Mouse (Mus musculus) heart, embryonic 12.5 days (tissue): ENCODE data around the gene Adck1. TPM values are rescaled to one million over a fixed set of nuclear protein-coding genes. Genes with fewer than 3 reads are reported as not detected.

Experiments
- ATAC-seq: fragments of 200-750 bp; cut with Nextera tagmentation; 2 replicates; pipeline ENCODE4 v1.8.0; 2017; ENCODE audit warnings: moderate TSS enrichment, moderate library complexity; ENCODE audit not compliant: insufficient number of reproducible peaks, low FRiP score
- H3K27ac ChIP-seq: fragments of 300-500 bp; sonication (generic); 2 replicates; pipeline ENCODE4 v1.5.1; 2016; ENCODE audit warnings: mild to moderate bottlenecking, moderate library complexity; ENCODE audit not compliant: poor library complexity, severe bottlenecking
- H3K27me3 ChIP-seq: fragments of 300-500 bp; sonication (generic); replicated peaks from 2 replicates; pipeline ENCODE4 v1.6.1; 2016; ENCODE audit warnings: mild to moderate bottlenecking, moderate library complexity
- H3K36me3 ChIP-seq: fragments of 300-500 bp; sonication (generic); 2 replicates; pipeline ENCODE4 v1.6.1; 2016; ENCODE audit warnings: mild to moderate bottlenecking, moderate library complexity
- H3K4me1 ChIP-seq: fragments of 300-500 bp; sonication (generic); replicated peaks from 2 replicates; pipeline ENCODE4 v1.6.1; 2016; ENCODE audit warnings: mild to moderate bottlenecking
- H3K4me2 ChIP-seq: fragments of 300-500 bp; sonication (generic); 2 replicates; pipeline ENCODE4 v1.6.1; 2016; ENCODE audit warnings: mild to moderate bottlenecking, moderate library complexity
- H3K4me3 ChIP-seq: fragments of 300-500 bp; sonication (generic); 2 replicates; pipeline ENCODE4 v1.5.1; 2016; ENCODE audit warnings: mild to moderate bottlenecking
- H3K9ac ChIP-seq: fragments of 300-500 bp; sonication (generic); 2 replicates; pipeline ENCODE4 v1.6.1; 2016; ENCODE audit warnings: mild to moderate bottlenecking, moderate library complexity
- H3K9me3 ChIP-seq: fragments of 300-500 bp; sonication (generic); replicated peaks from 2 replicates; pipeline ENCODE4 v1.6.1; 2016; ENCODE audit warnings: mild to moderate bottlenecking, moderate library complexity
- WGBS: fragments of 180-500 bp; shearing (Covaris S2); methylation state at CpG from one replicate; pipeline ENCODE4 v1.1.7; 2016; 5-methylcytosine and 5-hydroxymethylcytosine counted together
- polyA plus RNA-seq: library from polyadenylated mRNA; unstranded; fragments of >200 nt; fragmentation: Nextera tagmentation; extraction: Ambion mirVana; gene quantifications from 2 replicates; pipeline ENCODE4 v1.2.1, GENCODE M21; 2016

Gene Adck1
- polyA plus RNA-seq, 1 experiment from 2014 or later = 17.2 TPM

GRCm38 (mm10) chr12:88426926-88427325 is 66.6 kb downstream of the Adck1 start:
- no peak overlapping the region for H3K4me2 ChIP-seq
- H3K4me3 ChIP-seq = no peak overlapping the region
- no peaks in the 10 kb centered on the region for H3K9me3 ChIP-seq
- H3K9ac ChIP-seq = no peak overlapping the region
- H3K27ac ChIP-seq = no peak overlapping the region
- H3K27me3 ChIP-seq = no peaks in the 10 kb centered on the region
- H3K4me1 ChIP-seq = peaks cover 20% of the 10 kb centered on the region
- peaks cover 12% of the 10 kb centered on the region; the same call in 1 of the 2 replicates for H3K36me3 ChIP-seq
- WGBS = 84% methylated on average over 3 of the region's 3 CpGs
- no peak for ATAC-seq

GRCm38 (mm10) chr12:88428735-88429134 is 68.4 kb downstream of the Adck1 start:
- Histone ChIP-seq H3K36me3 (peaks cover 12% of the 10 kb centered on the region; the same call in 1 of the 2 replicates), H3K27me3 (no peaks in the 10 kb centered on the region), H3K4me2 (no peak overlapping the region), H3K4me3 (no peak overlapping the region), H3K27ac (no peak overlapping the region), H3K9ac (no peak overlapping the region), H3K9me3 (no peaks in the 10 kb centered on the region), H3K4me1 (peaks cover 23% of the 10 kb centered on the region)
- peak; percentile 56 for ATAC-seq
- 36% methylated on average over 2 of the region's 2 CpGs for WGBS

GRCm38 (mm10) chr12:88432277-88432676 is 71.9 kb downstream of the Adck1 start:
- Histone ChIP-seq H3K27me3 (no peaks in the 10 kb centered on the region), H3K4me1 (peaks cover 17% of the 10 kb centered on the region), H3K9me3 (no peaks in the 10 kb centered on the region), H3K9ac (no peak overlapping the region), H3K27ac (no peak overlapping the region), H3K36me3 (peaks cover 14% of the 10 kb centered on the region; the same call in 1 of the 2 replicates), H3K4me3 (no peak overlapping the region), H3K4me2 (no peak overlapping the region)
- WGBS = 44% methylated on average over 4 of the region's 4 CpGs
- ATAC-seq = no peak

- WGBS = 89% methylated on average over 7 of the region's 7 CpGs
- no peak overlapping the region for H3K4me3 ChIP-seq
- H3K4me1 ChIP-seq = peaks cover 17% of the 10 kb centered on the region
- H3K4me2 ChIP-seq = no peak overlapping the region
- peaks cover 14% of the 10 kb centered on the region; the same call in 1 of the 2 replicates for H3K36me3 ChIP-seq
- no peak overlapping the region for H3K27ac ChIP-seq
- no peak for ATAC-seq
- no peaks in the 10 kb centered on the region for H3K27me3 ChIP-seq
- no peak overlapping the region for H3K9ac ChIP-seq
- no peaks in the 10 kb centered on the region for H3K9me3 ChIP-seq
Measured at GRCm38 (mm10) chr12:88433171-88433570, 72.8 kb downstream of the Adck1 start.

- Histone ChIP-seq H3K4me1 (peaks cover 6% of the 10 kb centered on the region; the same call in 1 of the 2 replicates), H3K27me3 (no peaks in the 10 kb centered on the region), H3K9ac (no peak overlapping the region), H3K4me2 (no peak overlapping the region), H3K27ac (no peak overlapping the region), H3K4me3 (no peak overlapping the region), H3K36me3 (peaks cover 10% of the 10 kb centered on the region; the same call in 1 of the 2 replicates), H3K9me3 (no peaks in the 10 kb centered on the region)
- WGBS = 75% methylated on average over 15 of the region's 15 CpGs
- ATAC-seq = no peak
Measured at GRCm38 (mm10) chr12:88436962-88437750, 76.8 kb downstream of the Adck1 start.

- no peaks in the 10 kb centered on the region for H3K27me3 ChIP-seq
- no peak for ATAC-seq
- H3K9ac ChIP-seq = no peak overlapping the region
- no peak overlapping the region for H3K27ac ChIP-seq
- H3K4me2 ChIP-seq = no peak overlapping the region
- H3K9me3 ChIP-seq = no peaks in the 10 kb centered on the region
- H3K4me1 ChIP-seq = 0 out of 2 replicates have a peak, but pooled peaks cover 7% of the 10 kb centered on the region
- no peak overlapping the region for H3K4me3 ChIP-seq
- H3K36me3 ChIP-seq = peaks cover 16% of the 10 kb centered on the region; the same call in 1 of the 2 replicates
- WGBS = 86% methylated on average over 14 of the region's 14 CpGs
Measured at GRCm38 (mm10) chr12:88441922-88442809, 81.8 kb downstream of the Adck1 start.

GRCm38 (mm10) chr12:88444040-88444439 is 83.7 kb downstream of the Adck1 start:
- no peak overlapping the region for H3K4me2 ChIP-seq
- no peak for ATAC-seq
- no peaks in the 10 kb centered on the region for H3K9me3 ChIP-seq
- 0 out of 2 replicates have a peak, but pooled peaks cover 3% of the 10 kb centered on the region for H3K4me1 ChIP-seq
- H3K9ac ChIP-seq = no peak overlapping the region
- no peak overlapping the region for H3K27ac ChIP-seq
- no peak overlapping the region for H3K4me3 ChIP-seq
- 84% methylated on average over 5 of the region's 5 CpGs for WGBS
- no peaks in the 10 kb centered on the region for H3K27me3 ChIP-seq
- peaks cover 26% of the 10 kb centered on the region for H3K36me3 ChIP-seq

- Histone ChIP-seq H3K27me3 (no peaks in the 10 kb centered on the region), H3K9ac (no peak overlapping the region), H3K4me1 (0 out of 2 replicates have a peak, but pooled peaks cover 3% of the 10 kb centered on the region), H3K27ac (no peak overlapping the region), H3K36me3 (peaks cover 40% of the 10 kb centered on the region), H3K4me2 (no peak overlapping the region), H3K9me3 (no peaks in the 10 kb centered on the region), H3K4me3 (no peak overlapping the region)
- no peak for ATAC-seq
- 80% methylated on average over 3 of the region's 3 CpGs for whole genome bisulfite sequencing
Measured at GRCm38 (mm10) chr12:88445471-88445870, 85.1 kb downstream of the Adck1 start.

- no peaks in the 10 kb centered on the region for H3K9me3 ChIP-seq
- peaks cover 9% of the 10 kb centered on the region for H3K4me1 ChIP-seq
- H3K36me3 ChIP-seq = peaks cover 39% of the 10 kb centered on the region
- H3K27me3 ChIP-seq = no peaks in the 10 kb centered on the region
- no peak overlapping the region for H3K4me3 ChIP-seq
- WGBS = 86% methylated on average over 4 of the region's 4 CpGs
- H3K27ac ChIP-seq = no peak overlapping the region
- no peak overlapping the region for H3K4me2 ChIP-seq
- no peak overlapping the region for H3K9ac ChIP-seq
- ATAC-seq = no peak
Measured at GRCm38 (mm10) chr12:88450658-88451563, 90.6 kb downstream of the Adck1 start.

GRCm38 (mm10) chr12:88454701-88455410 is 94.5 kb downstream of the Adck1 start:
- H3K4me3 ChIP-seq = no peak overlapping the region
- H3K4me1 ChIP-seq = peaks cover 9% of the 10 kb centered on the region
- no peak overlapping the region for H3K4me2 ChIP-seq
- no peaks in the 10 kb centered on the region for H3K9me3 ChIP-seq
- H3K9ac ChIP-seq = no peak overlapping the region
- H3K36me3 ChIP-seq = peaks cover 24% of the 10 kb centered on the region
- H3K27me3 ChIP-seq = no peaks in the 10 kb centered on the region
- ATAC-seq = no peak
- 51% methylated on average over 12 of the region's 12 CpGs for WGBS
- no peak overlapping the region for H3K27ac ChIP-seq
